Mouse (Mus musculus): Measurements from ENCODE around the gene Prpf6.

DNA sequence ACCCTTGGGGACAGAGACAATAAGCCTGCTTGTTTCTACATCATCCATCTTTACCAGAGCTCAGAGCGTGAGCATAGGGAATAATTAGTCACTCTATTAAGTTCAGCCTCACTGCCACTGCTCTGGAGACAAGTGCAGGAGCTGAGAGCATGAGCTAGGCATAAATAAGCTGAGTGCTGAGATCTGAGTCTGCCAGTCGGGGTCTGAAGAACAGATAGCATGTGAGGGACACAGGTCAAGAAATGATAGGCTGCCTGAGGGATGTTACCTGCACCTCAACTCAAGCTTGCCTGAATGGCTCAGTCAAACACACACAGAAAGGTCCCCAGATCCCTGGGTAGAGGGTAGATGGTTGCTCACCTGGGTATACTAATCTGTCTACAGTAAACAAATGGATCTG lies 14.5 kb upstream of the Prpf6 start:
- TF ChIP-seq POLR2A (IDR thresholded peaks at IDR 0.05; ENCODE audit: borderline replicate concordance, insufficient read depth, low read length) (no peak), CTCF (IDR thresholded peaks at IDR 0.05; ENCODE audit: borderline replicate concordance, insufficient read depth, low read depth, low read length) (no peak)
